Mouse (Mus musculus) Patski (cell line): ENCODE data around the gene Tulp2. TPM values are rescaled to one million over a fixed set of nuclear protein-coding genes. Genes with fewer than 3 reads are reported as not detected.

Experiments
- ATAC-seq: fragments of 100-300 bp; one replicate; pipeline ENCODE4 v1.8.0; 2021
- CTCF ChIA-PET: fragments of 350-600 bp; sonication (Branson Sonifier 250); formaldehyde crosslinking; loops from one replicate; lab custom pipeline; 2022; ENCODE audit warnings: inconsistent platforms; lab: Charles Lee
- POLR2A ChIA-PET: fragments of 350-600 bp; sonication (Branson Sonifier 250); formaldehyde crosslinking; loops from one replicate; lab custom pipeline; 2022; ENCODE audit warnings: antibody characterized with exemption, inconsistent platforms; lab: Charles Lee
- DNase-seq: peaks from one replicate; pipeline ENCODE4 v3.0.0-alpha.2; 2011; ENCODE audit warnings: low read depth, low spot score
- H3K27me3 ChIP-seq: fragments of 371-371 bp; one replicate; pipeline ENCODE4 v1.5.1; 2021
- CTCF ChIP-seq: fragments of 100-300 bp; IDR thresholded peaks from one replicate; pipeline ENCODE4 v1.5.1; 2021
- in situ Hi-C: fragments of 300-500 bp; cut with MboI; formaldehyde crosslinking; loops from 3 replicates; pipeline ENCODE4 v1.11.1; 2018; ENCODE audit warnings: low pct_unique_long_range_greater_than_20kb, mixed read lengths
- polyA plus RNA-seq: library from polyadenylated mRNA; unstranded; gene quantifications from one replicate; pipeline ENCODE4 v1.2.3, GENCODE M21; 2021

Tulp2 gene
- polyA plus RNA-seq, 1 experiment from 2014 or later, result 0.47 TPM

DNA sequence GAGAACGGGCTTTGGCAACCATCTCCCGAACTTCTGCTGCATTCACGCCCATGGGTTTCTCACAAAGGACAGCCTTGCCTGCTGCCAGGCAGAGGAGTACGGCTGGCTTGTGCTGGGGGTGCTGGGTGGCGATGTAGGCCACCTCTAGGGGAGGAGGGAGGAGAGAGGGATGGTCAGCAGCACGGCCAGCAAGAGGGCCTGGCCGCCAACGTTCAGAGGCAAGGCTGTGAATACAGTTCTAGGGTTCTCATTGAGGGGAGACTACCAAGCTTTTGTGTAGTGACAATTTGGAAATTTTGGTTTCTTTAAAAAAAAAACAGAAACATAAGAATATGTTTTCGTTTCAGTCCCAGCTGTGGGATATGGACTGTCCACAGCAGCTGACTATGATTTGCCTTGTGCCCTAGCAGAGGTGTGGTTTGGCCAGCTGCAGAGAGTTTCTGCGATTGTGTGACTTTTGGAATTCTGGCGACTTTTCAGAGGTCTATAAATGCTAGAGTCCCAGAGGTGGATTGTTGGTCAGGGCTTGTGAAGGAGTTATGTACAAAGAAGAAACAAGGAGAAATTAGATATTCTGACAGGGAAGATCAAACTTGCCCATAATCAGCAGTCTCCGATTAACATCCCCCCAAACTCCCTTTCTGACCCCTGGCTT lies 5.2 kb downstream of the Tulp2 start, which contains the start of gene Gm45808:
TSS of gene Gm45808 (minus strand) at position 51 of the 655 bp plus-strand sequence.
- ChIA-PET CTCF (interaction anchor here (1.4 kb wide), 1 partner anchor 10 kb away, joined by 5 read pairs; no protein-coding TSS in a partner anchor), POLR2A (no interaction called here)
- DNase-seq (no peak), ATAC-seq (no peak)
- in situ Hi-C loops, result no loop called here
- TF ChIP-seq CTCF, result no peak
- H3K27me3 ChIP-seq, result no peaks in the 10 kb centered on the region

DNA sequence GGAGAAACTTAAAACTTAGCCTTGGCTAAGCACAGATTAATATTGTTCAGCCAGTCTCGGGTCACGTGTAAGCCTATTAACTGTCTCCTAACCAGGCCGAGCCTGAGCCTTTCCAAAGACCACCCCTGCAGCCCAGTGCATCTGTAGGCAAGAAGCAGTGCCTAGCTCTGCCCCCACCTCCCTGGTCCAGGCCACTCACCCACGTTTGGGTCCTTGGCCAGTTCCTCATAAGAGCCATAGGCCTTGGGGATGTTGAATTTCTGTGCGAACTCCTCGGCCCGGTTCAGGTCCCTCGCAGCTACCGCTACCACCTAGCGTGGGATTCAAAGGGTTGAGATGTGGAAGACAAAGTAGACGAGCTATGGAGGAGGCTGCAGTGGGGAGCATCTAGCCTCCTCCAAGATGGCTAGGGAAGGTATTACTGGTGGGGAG lies 6.2 kb downstream of the Tulp2 start:
- in situ Hi-C loops, result no loop called here
- no peak for TF ChIP-seq CTCF
- no peak for ATAC-seq
- no peak for DNase-seq
- ChIA-PET CTCF (interaction anchor here (1.1 kb wide), 1 partner anchor 11 kb away, joined by 3 read pairs; no protein-coding TSS in a partner anchor), POLR2A (interaction anchor here (0.6 to 0.9 kb wide), 2 partner anchors 10 kb away, joined by 3 read pairs; no protein-coding TSS in a partner anchor)
- no peaks in the 10 kb centered on the region for H3K27me3 ChIP-seq

DNA sequence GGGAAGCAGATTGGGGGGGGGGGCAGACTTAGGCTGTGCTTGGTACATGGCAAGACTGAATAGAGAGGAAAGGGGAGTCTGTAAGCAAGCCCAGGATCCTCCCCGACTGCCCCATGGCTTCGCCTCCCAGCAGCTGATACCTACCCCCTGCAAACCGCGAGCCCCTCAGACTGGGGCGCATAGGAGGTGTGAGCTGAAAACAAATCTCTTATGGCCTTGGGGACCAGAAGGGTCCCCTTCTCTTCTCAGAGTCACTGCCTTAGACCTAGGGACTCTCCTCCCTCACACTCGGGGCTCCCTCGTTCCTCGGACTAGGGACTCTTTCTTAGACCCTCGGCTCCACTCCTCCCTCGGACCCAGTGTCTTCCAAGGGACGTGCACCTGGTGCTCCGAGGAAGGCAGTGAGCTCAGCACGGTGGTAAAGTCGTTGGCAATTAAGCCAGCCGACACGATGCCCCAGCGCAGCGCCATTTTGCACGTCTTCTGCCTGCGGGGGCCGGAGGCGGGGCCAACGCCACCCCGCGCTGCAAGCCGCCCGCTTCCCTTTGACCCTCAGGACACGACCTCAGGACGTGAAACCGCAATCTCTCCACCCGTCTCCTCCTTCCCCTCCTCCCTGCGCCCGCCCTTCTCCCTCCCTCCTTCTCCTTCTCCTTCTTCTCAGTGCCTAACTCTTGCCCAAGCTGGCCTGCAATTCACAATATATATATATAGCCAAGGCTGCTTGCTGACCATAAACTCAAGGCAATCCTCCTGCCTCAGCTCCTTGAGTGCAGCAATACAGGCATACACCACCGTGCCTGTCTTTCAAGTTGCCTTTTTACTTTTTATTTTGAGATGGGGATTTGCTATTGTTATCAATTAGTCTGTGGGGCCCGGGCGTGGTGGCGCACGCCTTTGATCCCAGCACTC lies 6.9 kb downstream of the Tulp2 start, which contains the start of gene Dhdh:
TSS of gene Dhdh (minus strand) at position 513 of the 912 bp plus-strand sequence.
- CTCF ChIA-PET, result interaction anchor here (1.1 kb wide), 1 partner anchor 12 kb away, joined by 3 read pairs; no protein-coding TSS in a partner anchor
- ATAC-seq (no peak), DNase-seq (no peak)
- in situ Hi-C loops, result no loop called here
- H3K27me3 ChIP-seq, result no peaks in the 10 kb centered on the region
- POLR2A ChIA-PET, result interaction anchor here (0.6 to 0.9 kb wide), 3 partner anchors 9 to 16 kb away, joined by 3 read pairs; no protein-coding TSS in a partner anchor
- no peak for TF ChIP-seq CTCF

DNA sequence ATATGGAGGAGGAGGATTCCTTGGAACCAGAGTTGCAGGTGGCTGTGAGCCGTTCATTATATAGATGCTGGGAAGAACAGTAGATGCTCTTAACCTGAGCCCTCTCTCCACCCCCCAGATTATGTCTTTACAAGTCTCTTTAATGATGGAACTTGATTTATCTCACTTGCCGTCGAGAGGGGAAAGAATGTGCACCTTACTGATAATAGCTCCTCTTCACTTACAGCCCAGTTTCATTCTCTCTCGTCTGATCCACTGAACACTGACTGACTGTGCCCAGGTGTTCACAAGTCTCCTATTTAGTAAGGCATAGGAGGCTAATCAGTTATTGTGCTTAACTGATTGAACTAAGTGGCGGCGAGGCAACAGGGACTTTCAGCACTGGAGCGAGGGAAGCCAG lies 7.9 kb downstream of the Tulp2 start:
- ATAC-seq (no peak), DNase-seq (no peak)
- in situ Hi-C loops, result no loop called here
- ChIA-PET POLR2A (no interaction called here), CTCF (no interaction called here)
- no peaks in the 10 kb centered on the region for H3K27me3 ChIP-seq
- no peak for TF ChIP-seq CTCF

DNA sequence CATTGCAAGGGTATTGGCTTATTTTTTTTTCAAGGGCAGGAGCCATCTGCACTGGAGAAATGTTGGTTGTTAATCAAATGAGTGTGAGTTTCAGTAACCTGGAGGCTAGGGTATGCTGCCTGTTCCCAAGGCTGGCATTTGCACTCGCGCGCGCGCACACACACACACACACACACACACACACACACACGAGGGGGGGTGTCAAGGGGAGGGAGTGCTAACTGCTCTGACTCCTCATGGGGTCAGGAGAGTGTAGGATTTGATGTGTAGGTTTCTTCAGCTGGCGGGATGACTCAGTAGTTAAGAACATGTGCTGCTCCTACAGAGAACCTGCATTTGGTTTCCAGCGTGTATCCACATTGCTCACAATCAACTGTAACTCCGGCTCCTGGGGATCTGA lies 9.1 kb downstream of the Tulp2 start:
- DNase-seq (no peak), ATAC-seq (no peak)
- TF ChIP-seq CTCF, result no peak
- no peaks in the 10 kb centered on the region for H3K27me3 ChIP-seq
- in situ Hi-C loops, result no loop called here
- POLR2A ChIA-PET, result no interaction called here
- CTCF ChIA-PET, result interaction anchor here (0.8 to 1.3 kb wide), 2 partner anchors 10 to 70 kb away, joined by 3 read pairs; partner anchors contain the start of gene Tulp2

DNA sequence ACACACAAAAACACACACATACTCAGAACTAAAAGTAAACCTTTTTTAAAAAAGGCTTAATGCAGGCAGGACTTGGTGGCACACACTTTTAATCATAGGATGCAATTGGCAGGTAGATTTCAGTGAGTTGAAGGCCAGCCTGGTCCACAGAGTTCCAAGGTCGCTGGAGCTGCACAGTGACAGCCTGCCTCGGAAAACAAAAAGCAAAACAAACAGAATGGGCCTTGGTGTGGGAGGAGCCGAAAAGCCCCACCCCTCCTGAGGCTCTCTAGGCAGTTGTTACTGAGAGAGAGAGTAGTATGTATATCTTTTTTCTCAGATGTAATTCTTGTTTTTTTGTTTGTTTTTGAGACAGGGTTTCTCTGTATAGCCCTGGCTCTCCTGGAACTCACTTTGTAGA lies 9.6 kb downstream of the Tulp2 start:
- no peak for DNase-seq
- in situ Hi-C loops, result no loop called here
- CTCF ChIA-PET, result interaction anchor here (0.8 to 1.3 kb wide), 2 partner anchors 10 to 70 kb away, joined by 3 read pairs; partner anchors contain the start of gene Tulp2
- POLR2A ChIA-PET, result interaction anchor here (0.6 kb wide), 1 partner anchor 55 kb away, joined by 7 read pairs; no protein-coding TSS in a partner anchor
- ATAC-seq, result no peak
- no peak for TF ChIP-seq CTCF
- no peaks in the 10 kb centered on the region for H3K27me3 ChIP-seq

DNA sequence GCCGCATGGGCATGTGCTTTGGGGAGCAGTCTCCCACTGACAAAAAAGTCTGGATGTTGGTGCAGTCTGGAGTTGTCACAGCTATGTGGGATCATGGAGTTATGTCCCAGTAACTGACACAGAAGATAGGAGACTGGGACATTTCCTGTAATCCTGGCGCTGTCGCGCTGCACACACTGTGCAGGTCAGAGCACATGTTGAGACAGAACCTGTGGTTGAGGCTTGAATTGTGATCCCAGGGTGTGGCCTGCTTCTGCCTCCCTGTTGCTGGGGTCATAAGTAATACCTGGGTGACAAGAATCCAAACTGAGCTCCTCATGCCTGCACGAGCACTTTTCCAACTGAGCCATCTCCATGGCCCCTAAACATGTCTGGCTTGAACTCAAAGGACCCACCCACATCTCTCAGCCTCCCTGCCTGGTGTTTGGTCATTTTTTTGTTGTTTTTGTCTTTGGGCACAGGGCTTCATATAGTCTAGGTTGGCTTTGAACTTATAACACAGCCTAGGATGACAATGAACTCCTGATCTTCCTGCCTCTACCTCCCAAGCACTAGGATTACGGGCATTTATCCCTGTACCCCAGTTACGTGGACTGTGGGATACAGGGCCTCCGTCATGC lies 10.7 kb downstream of the Tulp2 start:
- no peaks in the 10 kb centered on the region for H3K27me3 ChIP-seq
- in situ Hi-C loops, result no loop called here
- ChIA-PET POLR2A (no interaction called here), CTCF (interaction anchor here (0.9 to 1.4 kb wide), 2 partner anchors 16 kb away, joined by 3 to 4 read pairs; no protein-coding TSS in a partner anchor)
- ATAC-seq, result no peak
- no peak for TF ChIP-seq CTCF
- DNase-seq, result no peak

DNA sequence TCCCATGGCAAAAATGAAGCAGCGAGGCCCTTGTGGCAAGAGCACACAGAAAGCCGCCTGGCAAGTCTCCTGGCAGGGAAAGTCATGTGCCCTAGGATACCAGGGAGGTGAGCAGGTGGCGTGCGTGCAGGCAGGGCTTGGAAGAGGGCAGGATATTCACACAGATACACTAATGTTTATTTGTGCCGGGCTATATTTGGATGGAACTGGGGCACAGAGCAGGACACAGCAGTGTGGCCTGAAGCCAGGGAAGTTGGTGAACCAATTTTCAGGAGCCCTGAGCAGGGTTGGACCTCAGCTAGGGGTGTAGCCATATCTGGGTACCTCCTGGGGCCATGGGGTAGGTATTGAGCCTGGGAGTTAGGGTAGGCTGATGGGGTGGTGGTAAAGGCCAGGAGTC lies 11.3 kb downstream of the Tulp2 start:
- in situ Hi-C loops, result no loop called here
- ATAC-seq (no peak), DNase-seq (no peak)
- ChIA-PET POLR2A (interaction anchor here (0.6 kb wide), 1 partner anchor 30 kb away, joined by 3 read pairs; no protein-coding TSS in a partner anchor), CTCF (interaction anchor here (1.3 to 2.1 kb wide), 3 partner anchors 16 to 63 kb away, joined by 3 to 6 read pairs (median 4); no protein-coding TSS in a partner anchor)
- H3K27me3 ChIP-seq, result no peaks in the 10 kb centered on the region
- no peak for TF ChIP-seq CTCF

DNA sequence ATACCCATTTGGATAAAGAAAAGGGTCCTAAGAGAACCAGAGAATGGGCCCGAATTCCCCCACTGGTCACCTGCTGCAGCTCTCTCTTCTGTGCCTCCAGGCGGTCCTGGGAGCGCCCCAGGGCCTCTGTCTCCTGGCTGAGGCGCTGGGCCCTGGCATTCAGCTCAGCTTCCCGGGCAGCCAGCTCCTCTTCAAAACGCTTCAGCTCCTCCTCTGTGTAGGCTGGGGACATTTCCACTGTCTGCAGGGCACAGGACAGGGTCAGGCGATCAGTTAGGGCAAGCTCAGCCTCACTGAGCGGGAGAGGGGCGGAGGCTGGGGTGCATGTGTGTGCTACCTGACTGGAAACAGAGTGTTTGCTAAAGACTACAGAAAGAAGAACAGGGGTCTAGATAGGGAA lies 12.9 kb downstream of the Tulp2 start:
- in situ Hi-C loops, result no loop called here
- H3K27me3 ChIP-seq, result no peaks in the 10 kb centered on the region
- TF ChIP-seq CTCF, result no peak
- ChIA-PET CTCF (interaction anchor here (1.1 to 2.1 kb wide), 3 partner anchors 17 to 24 kb away, joined by 3 to 6 read pairs (median 5); no protein-coding TSS in a partner anchor), POLR2A (no interaction called here)
- DNase-seq (no peak), ATAC-seq (no peak)

DNA sequence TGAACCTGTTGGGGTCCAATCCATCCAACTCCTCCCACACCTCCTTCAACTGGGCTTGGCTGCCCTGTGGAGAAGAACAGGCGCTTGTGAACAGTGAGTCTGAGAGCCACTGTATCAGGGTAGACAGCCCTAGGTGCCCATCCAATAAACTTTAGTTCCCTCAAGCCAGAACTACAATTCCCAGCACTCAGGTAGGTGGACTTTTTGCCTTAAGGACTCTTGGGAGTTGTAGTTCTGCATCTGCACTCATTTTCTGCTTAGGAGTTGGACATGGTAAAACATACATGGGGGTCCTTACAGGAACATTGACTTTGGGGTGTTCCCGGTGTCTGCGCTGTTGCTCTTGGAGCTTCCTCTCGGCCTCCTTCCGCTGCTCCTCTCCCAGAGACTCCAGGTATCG lies 16.8 kb downstream of the Tulp2 start:
- DNase-seq, result no peak
- ATAC-seq, result no peak
- POLR2A ChIA-PET, result no interaction called here
- CTCF ChIA-PET, result no interaction called here
- in situ Hi-C loops, result no loop called here
- no peaks in the 10 kb centered on the region for H3K27me3 ChIP-seq
- no peak for TF ChIP-seq CTCF
